Mouse (Mus musculus): ENCODE data around the gene Epha4. TPM values are rescaled to one million over a fixed set of nuclear protein-coding genes. Genes with fewer than 3 reads are reported as not detected.

Gene Epha4
- polyA plus RNA-seq, 1 experiment, result not detected

DNA sequence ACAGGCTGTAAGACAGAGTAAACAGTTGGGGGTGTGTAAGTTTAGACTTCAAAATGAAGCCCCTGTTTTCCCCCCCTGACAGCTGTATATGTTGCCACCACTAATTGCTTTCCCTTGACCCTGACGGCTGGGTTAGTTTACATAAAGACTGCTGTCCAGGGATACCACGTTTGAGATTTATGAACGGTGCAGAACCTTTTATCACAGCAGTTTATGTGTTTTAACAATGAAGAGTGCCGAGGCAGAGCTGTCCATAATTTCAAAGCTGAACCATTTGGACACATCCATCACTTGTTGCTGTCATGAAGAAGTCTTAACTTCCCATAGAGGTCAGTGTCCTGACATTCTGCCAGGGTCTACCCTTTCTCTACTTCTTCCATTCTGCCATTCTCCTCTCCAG, 79.8 kb downstream of the Epha4 start:
- no peaks in the 10 kb centered on the region for H3K4me1 ChIP-seq (ENCODE audit: control insufficient read depth, insufficient read depth, low read length)

DNA sequence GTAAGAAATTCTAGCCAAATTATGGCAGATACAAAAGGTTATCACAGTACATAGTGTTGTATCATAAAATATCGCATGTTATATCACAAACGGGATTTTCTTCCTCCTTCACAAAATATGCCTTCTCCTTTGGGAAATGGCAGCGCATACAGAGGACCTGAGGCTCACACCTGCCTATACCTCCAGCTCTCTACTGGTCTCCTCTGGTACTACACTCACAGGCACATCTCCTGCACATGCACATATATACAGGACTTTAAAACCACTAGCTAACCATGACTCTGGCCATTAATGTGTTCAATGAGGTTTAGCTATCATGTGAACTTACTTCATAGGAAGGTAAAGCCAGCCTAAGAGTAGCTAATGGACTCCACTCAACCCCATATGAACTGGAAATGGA, 81.7 kb downstream of the Epha4 start:
- no peak overlapping the region for H3K27ac ChIP-seq (ENCODE audit: insufficient read depth, low read depth, low read length)
- WGBS, result 97% methylated on average over 3 of the region's 3 CpGs
- TF ChIP-seq CTCF (IDR thresholded peaks at IDR 0.05; ENCODE audit: insufficient read depth, low read depth, low read length) (no peak), POLR2A (IDR thresholded peaks at IDR 0.05; ENCODE audit: insufficient read depth, low read depth, low read length) (no peak)
- H3K4me1 ChIP-seq (ENCODE audit: control insufficient read depth, insufficient read depth, low read length), result no peaks in the 10 kb centered on the region
- H3K4me3 ChIP-seq (ENCODE audit: insufficient read depth, low read depth, low read length), result no peak overlapping the region

More for the DNA sequence above, 79.8 kb downstream of the Epha4 start:
- WGBS, result 65% methylated on average over 4 of the region's 4 CpGs
- TF ChIP-seq POLR2A (IDR thresholded peaks at IDR 0.05; ENCODE audit: insufficient read depth, low read depth, low read length) (no peak), CTCF (IDR thresholded peaks at IDR 0.05; ENCODE audit: insufficient read depth, low read depth, low read length) (no peak)
- H3K27ac ChIP-seq (ENCODE audit: insufficient read depth, low read depth, low read length), result no peak overlapping the region
- H3K4me3 ChIP-seq (ENCODE audit: insufficient read depth, low read depth, low read length), result no peak overlapping the region

DNA sequence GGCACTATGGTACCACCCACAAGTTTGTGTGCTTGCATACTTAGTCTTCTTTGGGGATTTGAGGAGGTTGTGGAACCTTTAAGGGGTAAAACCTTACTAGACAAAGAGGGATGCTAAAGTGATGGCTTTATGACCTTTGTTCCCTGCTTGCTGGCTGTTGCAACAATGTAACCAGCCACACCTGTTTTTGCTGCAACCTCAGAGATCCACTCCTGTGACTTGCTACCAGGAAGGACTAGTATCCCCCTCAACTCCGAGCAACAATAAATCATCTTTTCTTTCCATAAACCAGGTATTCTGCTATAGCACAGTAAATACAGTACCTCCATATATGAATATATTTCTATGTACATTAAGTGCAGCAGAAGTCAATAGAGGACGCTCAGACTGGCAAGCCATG, 82.4 kb downstream of the Epha4 start:
- Histone ChIP-seq H3K4me1 (ENCODE audit: control insufficient read depth, insufficient read depth, low read length) (no peaks in the 10 kb centered on the region), H3K27ac (ENCODE audit: insufficient read depth, low read depth, low read length) (no peak overlapping the region), H3K4me3 (ENCODE audit: insufficient read depth, low read depth, low read length) (no peak overlapping the region)
- no peak for TF ChIP-seq CTCF (IDR thresholded peaks at IDR 0.05; ENCODE audit: insufficient read depth, low read depth, low read length)
- TF ChIP-seq POLR2A (IDR thresholded peaks at IDR 0.05; ENCODE audit: insufficient read depth, low read depth, low read length), result no peak
- WGBS, result 96% methylated on average over 2 of the region's 2 CpGs

DNA sequence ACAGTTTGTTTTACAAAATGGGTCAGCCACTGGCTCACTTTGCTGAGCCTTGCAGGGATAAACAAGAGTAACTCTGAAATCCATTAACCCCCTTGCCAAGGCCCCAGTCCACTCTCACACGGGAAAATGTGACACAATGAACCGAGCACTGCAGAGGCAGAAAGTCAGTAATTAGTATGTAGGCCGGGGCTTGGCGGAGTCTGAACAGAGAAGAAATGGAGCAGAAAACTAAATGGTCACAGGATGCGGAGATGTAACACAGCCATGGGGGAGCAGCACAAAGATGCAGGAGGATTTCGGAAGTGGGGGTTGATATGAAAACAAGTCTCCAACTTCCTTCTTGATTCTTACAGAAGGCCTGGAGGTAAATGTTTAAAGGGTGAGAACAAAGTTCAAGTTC, 85.7 kb downstream of the Epha4 start:
- WGBS, result 58% methylated on average over 6 of the region's 6 CpGs
- no peak for TF ChIP-seq POLR2A (IDR thresholded peaks at IDR 0.05; ENCODE audit: insufficient read depth, low read depth, low read length)
- TF ChIP-seq CTCF (IDR thresholded peaks at IDR 0.05; ENCODE audit: insufficient read depth, low read depth, low read length), result no peak
- Histone ChIP-seq H3K4me3 (ENCODE audit: insufficient read depth, low read depth, low read length) (no peak overlapping the region), H3K27ac (ENCODE audit: insufficient read depth, low read depth, low read length) (no peak overlapping the region), H3K4me1 (ENCODE audit: control insufficient read depth, insufficient read depth, low read length) (no peaks in the 10 kb centered on the region)

DNA sequence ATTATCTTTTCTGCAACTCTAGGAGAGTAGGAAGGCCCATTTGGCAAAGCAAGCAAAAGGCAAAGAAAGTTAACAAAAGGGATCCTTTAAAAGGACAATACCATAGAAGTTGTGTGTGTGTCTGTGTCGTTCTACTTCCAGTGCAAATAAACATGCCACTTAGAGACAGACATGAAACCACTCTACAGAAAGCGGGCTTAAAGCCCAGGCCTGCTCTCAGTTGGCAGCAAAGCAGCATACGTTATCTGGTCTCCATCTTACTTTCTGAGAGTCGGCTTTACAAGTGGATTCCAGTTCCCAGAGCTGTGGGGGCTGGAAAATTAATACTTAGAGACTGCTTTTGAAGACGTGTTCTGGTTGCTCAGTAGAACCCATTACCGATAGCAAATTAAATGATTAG, 87.9 kb downstream of the Epha4 start:
- WGBS, result 69% methylated on average over 6 of the region's 6 CpGs
- TF ChIP-seq POLR2A (IDR thresholded peaks at IDR 0.05; ENCODE audit: insufficient read depth, low read depth, low read length) (no peak), CTCF (IDR thresholded peaks at IDR 0.05; ENCODE audit: insufficient read depth, low read depth, low read length) (no peak)
- Histone ChIP-seq H3K27ac (ENCODE audit: insufficient read depth, low read depth, low read length) (no peak overlapping the region), H3K4me1 (ENCODE audit: control insufficient read depth, insufficient read depth, low read length) (no peaks in the 10 kb centered on the region), H3K4me3 (ENCODE audit: insufficient read depth, low read depth, low read length) (no peak overlapping the region)

DNA sequence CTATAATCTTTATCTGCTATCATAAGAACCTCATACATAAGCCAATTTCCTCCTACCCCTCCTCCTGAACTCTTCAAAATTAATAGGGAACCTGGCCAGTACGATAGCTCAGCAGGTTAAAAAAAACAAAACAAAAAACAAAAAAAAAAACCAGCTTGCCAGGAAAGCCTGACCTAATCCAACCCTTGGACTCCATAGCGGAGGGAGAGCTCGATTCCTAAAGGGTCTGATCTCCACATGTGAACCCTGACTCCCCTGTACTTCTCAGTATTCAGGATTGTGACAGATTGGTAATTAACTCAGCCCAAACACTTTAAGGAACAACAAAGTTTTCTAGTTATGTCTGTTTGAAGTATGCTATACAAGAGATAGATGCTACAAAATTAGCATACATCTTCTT, 89.7 kb downstream of the Epha4 start:
- H3K4me1 ChIP-seq (ENCODE audit: control insufficient read depth, insufficient read depth, low read length), result no peaks in the 10 kb centered on the region
- 82% methylated on average over 3 of the region's 3 CpGs for WGBS
- TF ChIP-seq CTCF (IDR thresholded peaks at IDR 0.05; ENCODE audit: insufficient read depth, low read depth, low read length) (no peak), POLR2A (IDR thresholded peaks at IDR 0.05; ENCODE audit: insufficient read depth, low read depth, low read length) (no peak)
- no peak overlapping the region for H3K4me3 ChIP-seq (ENCODE audit: insufficient read depth, low read depth, low read length)
- no peak overlapping the region for H3K27ac ChIP-seq (ENCODE audit: insufficient read depth, low read depth, low read length)

DNA sequence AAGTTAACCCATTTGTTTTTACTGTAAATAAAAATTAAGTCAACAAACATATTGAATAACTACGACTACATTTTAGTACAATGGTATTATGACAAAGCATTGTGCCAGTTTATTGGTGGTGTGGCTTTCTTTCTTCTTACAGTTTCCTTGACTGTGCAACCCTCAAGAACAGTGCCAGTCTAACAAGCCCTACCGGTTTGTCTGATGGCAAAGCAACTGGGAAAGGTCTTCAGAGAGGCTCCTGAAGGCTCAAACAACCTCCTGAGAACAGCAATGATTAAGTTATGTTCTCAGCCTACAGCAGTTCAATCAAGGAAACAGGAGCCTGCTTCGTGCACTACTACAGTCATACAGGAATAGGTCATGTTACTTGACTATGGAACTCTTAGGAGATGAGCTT, 93.8 kb downstream of the Epha4 start:
- TF ChIP-seq CTCF (IDR thresholded peaks at IDR 0.05; ENCODE audit: insufficient read depth, low read depth, low read length), result no peak
- no peak for TF ChIP-seq POLR2A (IDR thresholded peaks at IDR 0.05; ENCODE audit: insufficient read depth, low read depth, low read length)
- 0 out of 2 replicates have a peak, but pooled peaks cover 2% of the 10 kb centered on the region for H3K4me1 ChIP-seq (ENCODE audit: control insufficient read depth, insufficient read depth, low read length)
- WGBS, result 49% methylated on average over 3 of the region's 3 CpGs

DNA sequence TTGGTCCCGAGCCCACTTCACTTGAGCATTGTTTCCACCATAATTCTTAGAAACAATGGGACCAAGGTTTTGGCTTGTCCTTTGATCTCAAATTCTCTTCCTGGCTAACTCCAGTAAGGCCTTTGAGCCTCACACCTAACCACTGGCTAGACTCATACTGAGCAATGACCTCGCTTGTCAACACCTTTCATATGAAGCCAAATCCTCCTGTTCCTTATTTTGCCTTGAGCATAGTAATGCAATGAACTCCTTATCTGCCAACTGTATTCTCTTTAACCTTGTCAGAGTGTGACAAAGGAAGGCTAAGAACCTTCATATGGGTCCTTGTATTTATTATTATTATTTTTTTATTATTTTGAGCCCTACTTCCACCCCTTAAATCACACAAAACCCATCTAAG, 94.5 kb downstream of the Epha4 start:
- no peak overlapping the region for H3K4me3 ChIP-seq (ENCODE audit: insufficient read depth, low read depth, low read length)
- 0 out of 2 replicates have a peak, but pooled peaks cover 2% of the 10 kb centered on the region for H3K4me1 ChIP-seq (ENCODE audit: control insufficient read depth, insufficient read depth, low read length)
- WGBS, result 76% methylated on average over 2 of the region's 2 CpGs
- no peak for TF ChIP-seq CTCF (IDR thresholded peaks at IDR 0.05; ENCODE audit: insufficient read depth, low read depth, low read length)
- no peak for TF ChIP-seq POLR2A (IDR thresholded peaks at IDR 0.05; ENCODE audit: insufficient read depth, low read depth, low read length)
- no peak overlapping the region for H3K27ac ChIP-seq (ENCODE audit: insufficient read depth, low read depth, low read length)

More for the DNA sequence above, 93.8 kb downstream of the Epha4 start:
- Histone ChIP-seq H3K4me3 (ENCODE audit: insufficient read depth, low read depth, low read length) (no peak overlapping the region), H3K27ac (ENCODE audit: insufficient read depth, low read depth, low read length) (no peak overlapping the region)

DNA sequence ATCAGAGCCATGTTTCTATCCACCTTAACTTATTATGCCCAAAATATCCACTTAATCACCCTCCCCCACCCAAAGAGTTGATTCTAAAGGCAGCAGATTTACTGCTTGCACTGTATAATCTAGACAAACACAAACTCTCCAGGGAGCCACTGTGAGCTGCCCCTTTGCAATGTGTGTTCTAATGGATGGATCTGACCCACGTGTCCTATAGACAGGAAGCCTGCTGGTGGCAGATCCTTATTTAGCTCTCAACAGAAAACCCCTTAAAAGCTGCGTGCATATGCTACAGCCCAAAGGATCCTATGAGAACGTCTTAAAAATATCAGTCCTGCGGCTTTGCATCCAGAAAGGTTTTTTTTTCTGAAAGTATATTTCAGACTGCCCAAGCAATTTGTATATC, 98.0 kb downstream of the Epha4 start:
- no peak overlapping the region for H3K4me3 ChIP-seq (ENCODE audit: insufficient read depth, low read depth, low read length)
- TF ChIP-seq POLR2A (IDR thresholded peaks at IDR 0.05; ENCODE audit: insufficient read depth, low read depth, low read length), result no peak
- no peak for TF ChIP-seq CTCF (IDR thresholded peaks at IDR 0.05; ENCODE audit: insufficient read depth, low read depth, low read length)
- H3K27ac ChIP-seq (ENCODE audit: insufficient read depth, low read depth, low read length), result no peak overlapping the region
- WGBS, result 49% methylated on average over 4 of the region's 4 CpGs
- H3K4me1 ChIP-seq (ENCODE audit: control insufficient read depth, insufficient read depth, low read length), result peaks cover 6% of the 10 kb centered on the region; the same call in 1 of the 2 replicates
